Mouse (Mus musculus): Measurements from ENCODE around the gene Vwa1. TPM values are rescaled to one million over a fixed set of nuclear protein-coding genes. Genes with fewer than 3 reads are reported as not detected.

The Vwa1 gene
- total RNA-seq, 1 experiment from 2014 or later = 3.7 TPM

DNA sequence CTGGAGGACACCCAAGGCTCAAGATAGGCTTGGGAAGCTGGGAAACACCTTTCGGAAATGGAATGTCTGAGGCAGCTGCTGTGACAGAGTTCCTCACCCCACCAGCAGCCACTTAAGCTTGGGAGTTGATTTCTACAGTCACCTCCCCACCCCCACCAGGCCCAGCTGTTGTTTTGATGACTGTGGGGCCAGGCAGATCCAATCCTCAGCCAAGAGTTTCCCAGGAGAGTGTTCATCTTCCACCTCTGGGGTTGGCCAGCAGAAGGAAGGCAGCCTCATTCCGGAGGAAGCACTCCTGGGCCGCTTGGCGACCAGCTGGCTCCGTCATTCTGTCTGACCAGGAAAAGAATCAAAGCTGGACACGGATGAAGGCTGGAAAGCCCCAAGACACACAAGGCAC, 6.4 kb upstream of the Vwa1 start:
- DNase-seq = peak; percentile 37

DNA sequence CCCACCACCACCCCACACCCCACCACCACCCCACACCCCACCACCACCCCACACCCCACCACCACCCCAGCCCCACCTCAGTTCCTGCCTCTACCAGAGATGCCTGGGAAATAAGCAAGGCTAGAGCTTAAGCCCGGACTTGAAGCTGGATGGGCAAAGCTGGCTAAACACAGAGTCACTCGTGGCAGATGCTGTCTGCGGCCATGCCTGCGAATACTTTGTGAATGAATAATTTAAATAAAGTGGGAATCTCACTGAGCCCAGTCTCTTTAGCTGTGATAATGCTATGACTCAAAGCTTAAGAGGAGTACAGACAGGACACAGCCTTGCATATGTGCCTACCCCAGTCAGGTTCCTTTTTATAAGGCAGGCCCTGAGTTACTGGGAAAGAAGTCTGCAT, 5.0 kb upstream of the Vwa1 start:
- no peak for DNase-seq

DNA sequence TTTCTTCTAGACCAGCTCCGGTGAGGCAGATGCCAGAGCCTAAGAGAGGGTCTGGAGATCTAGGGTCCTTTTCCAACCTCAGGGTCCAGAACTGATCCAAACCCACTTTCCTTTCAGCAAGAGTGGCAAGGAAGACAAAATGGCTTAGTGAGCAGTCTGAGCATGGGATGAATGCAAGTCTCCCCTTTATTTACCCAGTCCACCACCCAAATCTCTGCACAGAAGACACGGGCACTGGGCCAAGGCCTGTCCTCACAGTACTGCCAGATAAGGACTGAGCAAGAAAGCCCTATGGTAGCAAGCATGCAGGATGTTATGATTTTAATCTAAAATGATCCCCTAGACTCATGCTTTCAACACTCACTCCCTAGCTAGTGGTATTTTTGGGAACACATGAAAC, 3.3 kb upstream of the Vwa1 start:
- DNase-seq = peak; percentile 45

DNA sequence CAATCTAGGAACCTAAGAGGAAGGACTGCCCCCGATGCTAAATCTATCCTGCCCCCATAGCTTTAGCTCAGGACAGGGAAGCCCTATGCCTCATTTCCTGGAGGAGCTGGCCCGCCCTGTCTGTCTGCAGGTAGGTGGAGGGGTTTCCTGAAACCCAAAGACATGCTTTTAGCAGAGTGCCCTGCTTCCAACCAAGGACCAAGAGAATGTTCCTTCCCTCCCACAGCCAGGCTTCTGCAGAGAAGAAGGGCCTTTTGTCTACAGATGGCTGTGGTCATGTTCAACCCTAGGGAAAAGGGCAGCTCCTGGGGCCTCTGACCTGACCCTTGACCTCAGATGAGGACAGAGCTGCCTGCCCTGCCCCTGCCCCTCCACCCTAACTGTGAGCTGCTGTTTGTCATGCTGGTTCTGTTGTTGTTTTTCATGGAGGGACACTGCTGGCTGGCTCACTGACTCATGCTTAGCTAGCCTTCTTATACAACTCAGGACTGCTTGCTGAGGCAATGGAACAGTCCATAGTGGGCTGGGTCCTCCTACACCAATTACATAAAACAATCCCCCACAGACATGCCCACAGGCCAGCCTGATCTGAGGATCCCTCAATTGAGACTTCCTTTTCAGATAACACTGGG, 2.3 kb upstream of the Vwa1 start:
- DNase-seq = no peak

DNA sequence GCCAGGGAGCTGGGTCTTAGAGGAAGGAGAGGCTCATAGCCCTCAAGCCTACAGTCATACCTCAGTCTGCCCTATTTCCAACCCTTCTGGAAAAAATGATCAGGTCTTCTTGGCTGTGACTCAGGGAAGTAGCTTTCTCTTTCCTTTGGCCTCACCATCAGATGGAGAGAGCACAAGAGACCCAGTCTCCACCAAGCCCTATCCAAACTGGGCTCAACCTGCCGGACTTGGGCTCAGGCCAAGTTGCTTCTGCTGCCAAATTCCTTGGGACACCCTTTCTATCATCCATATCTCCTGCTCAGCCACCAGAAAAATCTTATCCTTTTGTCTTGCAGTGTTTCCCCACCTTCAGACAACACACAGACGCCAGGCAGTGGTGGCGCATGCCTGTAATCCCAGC, 1.4 kb upstream of the Vwa1 start:
- peak; percentile 54 for DNase-seq

DNA sequence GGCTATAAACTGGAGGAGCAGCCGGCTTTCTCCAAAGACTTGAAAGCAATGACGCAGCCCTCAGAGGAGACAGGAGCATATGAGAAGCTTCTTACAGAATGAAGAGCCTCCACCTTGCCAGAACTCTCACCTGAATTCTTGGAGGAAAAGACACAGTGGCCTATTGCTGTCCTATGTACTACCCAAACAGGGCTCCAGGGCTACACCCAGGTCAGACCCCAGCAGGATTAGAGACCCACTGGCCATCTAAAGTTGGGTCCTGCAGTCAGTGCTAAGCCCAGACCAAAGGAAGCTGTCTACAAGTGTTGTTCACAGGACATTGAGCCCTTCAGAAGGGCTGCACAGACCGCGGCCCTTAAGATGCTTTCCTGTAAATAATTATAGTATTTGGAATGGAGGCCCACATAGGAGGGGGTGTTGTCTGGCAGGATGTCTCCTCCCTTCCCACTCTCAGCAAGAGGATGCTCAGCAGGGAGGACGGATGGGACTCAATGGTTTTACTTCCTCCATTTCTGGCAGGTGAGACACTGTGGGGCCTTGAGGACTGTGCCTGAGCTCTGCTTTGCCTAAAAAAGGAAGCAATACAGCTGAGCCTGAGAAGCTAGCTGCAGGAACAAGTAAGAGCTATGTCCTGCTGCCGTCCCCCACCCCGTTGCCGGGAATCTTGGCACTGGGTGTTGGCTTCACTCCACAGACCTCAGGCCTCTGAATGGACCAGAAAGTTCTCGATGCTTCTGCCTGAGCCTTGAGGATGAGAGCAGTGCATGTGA, 658 bp upstream of the Vwa1 start:
- peak; percentile 41 for DNase-seq

DNA sequence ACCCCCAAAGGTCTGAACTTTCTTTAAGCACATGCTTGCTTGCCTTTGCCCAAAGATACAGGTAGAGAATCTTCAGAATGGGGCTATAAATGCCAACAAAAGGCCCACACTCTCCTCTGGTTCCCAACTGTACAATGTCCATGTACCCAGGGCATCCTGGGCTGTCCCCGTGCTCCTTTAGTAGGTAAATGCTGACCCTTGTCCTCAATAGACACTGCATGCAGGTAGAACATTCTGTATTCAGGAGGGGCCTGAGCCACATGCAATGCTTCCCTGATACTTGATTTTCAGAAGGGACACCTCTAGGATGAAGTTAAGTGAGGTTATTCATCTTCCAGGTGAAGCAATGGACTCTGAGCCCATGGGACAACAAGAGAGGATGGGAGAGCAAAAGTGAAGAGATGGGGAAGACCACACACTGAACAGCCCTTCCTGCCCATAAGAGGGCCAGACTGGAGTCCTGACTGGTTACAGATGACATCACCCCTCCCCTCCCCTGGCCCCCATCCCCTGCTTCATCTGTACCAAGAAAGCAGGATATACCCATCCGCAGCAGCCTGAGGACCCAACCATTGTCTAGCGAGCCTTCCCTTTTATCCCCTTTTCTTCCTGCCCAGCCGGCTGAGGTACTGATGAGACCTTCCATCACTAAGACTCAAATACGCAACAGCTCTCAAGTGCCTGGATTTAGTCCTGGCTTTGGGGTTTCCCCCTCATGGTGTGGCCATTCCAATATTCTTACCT, 991 bp downstream of the Vwa1 start:
- DNase-seq = no peak

DNA sequence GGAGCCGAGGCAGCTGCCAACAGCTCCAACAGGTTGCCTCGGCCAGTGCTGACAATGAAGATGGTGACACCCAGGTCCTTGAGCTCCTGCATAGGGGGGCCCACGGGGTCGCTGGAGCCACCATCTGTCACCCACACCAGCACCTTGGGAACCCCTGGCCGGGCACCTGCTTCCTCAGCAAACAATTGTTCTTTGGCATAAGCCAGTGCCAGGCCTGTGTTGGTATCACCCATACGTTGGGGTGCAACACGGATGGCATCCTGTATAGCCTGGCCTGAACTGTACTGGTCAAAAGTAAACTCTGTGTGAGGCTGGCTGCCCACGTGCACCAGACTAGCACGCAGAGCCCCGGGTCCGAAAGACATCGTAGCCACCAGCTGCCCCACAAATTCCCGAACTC, 1.7 kb downstream of the Vwa1 start:
- DNase-seq = no peak

DNA sequence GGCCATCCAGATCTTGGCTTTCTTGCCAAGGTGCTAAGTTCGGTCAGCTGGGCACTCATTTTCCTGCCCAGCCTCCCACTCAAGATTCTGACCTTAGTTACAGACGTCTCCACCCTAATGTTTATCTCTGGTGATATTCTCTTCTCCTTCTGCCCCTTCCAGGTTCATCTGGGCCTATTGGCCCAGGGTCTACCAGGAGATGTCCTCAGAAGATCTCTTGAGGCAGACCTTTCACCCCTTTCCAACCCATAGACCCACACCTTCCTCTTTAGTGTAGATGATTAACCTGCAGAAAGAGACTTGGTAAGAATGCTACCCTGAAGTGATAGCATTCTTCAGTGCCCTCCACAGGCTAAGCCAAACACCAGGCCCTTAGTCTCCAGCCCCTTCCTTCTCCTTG, 2.8 kb downstream of the Vwa1 start:
- DNase-seq = no peak

DNA sequence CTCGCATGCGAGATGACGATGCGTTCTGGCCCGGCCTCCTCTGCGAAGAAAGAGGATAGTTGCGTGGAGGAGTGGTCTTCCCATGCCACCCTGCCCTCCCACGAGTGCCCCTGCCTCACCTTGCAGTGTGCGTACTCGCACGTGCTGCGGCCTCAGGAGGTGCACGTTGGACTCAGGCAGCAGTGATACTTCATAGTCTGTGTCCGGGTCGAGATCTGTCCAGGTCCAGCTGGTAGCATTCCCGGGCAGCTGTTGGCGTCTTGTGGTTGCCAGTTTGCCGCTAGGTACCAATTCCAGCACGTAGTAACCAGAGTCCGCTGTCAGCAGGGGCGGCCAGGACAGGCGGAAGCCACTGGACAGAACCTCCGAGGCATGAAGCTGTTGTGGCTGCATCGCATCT, 3.9 kb downstream of the Vwa1 start:
- no peak for DNase-seq

DNA sequence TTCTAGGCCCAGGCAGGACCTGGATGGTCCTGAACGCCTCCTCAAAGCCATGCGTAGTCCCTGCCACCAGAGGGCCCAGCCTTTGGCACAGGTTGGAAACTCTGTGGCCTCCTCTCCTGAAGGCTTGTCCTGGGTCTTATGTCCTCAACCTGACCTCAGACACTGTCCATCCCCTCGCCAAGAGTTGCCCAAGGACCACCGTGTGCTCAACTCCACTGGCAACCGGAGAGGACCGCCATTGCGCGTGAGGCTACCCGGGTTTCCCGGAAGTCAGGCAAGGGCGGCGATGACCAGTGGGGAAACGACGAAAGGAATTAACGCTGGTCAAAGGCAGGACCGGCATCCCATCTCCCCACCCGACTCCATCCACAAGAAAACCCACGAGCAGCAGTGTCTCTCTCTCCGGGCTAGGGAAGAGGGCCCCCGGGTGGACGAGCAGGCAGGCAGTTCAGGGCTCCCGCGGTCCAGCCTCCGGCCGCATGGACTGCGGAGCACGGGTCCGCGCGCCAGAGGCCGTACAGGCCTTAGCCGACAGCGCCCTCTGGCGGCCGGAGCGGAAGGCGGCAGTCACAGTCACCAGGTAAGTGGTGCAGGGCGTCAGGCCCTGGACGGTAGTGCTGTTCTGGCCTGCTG, 4.5 kb downstream of the Vwa1 start:
- DNase-seq = peak; percentile 93

DNA sequence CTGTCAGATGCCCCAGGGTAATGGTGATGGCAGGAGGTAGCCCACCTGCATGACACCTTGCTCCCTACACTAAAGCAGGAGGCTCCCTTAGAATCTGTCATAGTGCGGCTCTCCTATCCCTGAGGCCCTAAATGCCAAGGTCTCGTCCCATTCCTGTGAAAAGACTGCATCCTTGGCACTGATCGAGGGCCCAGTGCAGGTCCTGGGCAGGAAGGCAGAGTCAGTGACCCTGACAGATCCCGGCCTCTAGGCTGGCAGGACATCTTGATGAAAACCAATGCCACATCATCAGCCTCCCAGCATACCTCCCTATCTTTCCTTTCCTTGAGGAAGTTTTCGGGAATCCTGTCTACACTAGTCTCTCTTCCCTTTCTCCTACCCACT, 5.0 kb downstream of the Vwa1 start:
- no peak for DNase-seq

DNA sequence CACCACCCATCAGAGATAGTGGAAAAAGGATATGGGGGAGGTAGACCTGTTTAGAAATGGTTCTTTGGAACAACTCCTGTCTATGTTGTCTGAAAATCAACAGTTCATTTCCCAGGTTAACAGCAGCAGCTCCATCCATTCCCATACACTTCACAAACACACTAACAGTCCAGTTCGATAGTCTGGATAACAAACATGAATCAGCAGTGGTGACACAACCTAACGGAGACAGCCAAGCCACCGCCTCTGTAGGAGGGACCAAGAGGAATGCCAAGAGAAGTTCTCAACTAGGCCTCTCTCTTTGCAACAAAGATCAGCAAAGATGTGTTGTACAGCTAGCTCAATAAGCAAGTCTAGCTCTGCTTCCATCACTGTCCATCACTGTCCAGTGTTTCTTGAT, 12.1 kb downstream of the Vwa1 start:
- DNase-seq = no peak

DNA sequence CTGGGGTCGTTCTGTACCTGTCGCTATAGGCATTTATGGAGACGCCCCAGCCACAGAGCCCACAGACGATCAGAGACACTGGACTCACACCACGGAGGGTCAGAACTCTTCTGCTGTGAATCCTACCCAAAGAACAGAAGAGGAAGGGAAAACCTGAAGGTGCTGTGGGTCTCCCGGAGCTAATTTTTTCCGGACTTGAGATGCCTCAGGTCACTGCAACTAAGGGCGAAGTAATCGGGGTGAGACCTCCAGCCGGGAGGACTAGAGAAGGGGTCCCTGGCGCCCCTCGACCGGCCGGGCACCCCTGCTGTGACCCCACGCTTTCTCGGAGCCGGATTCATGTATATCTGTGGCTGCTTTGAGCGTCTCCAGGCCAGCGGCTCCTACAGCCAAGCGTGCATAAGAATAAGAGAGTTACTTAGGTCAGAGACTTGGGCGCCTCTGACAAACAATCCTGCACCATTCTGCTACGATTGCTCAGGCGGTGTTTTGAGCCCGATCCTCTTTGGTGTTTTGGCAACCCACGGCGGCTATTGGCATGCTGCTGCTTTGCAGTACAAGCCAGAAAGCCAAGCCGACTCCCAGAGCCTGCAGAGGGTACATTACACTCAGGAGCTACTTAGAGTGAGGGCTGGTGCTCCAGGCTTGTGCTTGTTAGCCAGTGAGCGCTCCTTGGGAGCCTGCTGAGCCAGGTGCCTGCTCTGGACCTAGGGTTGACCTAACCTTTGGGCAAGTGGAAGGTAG, 13.0 kb downstream of the Vwa1 start:
- no peak for DNase-seq

DNA sequence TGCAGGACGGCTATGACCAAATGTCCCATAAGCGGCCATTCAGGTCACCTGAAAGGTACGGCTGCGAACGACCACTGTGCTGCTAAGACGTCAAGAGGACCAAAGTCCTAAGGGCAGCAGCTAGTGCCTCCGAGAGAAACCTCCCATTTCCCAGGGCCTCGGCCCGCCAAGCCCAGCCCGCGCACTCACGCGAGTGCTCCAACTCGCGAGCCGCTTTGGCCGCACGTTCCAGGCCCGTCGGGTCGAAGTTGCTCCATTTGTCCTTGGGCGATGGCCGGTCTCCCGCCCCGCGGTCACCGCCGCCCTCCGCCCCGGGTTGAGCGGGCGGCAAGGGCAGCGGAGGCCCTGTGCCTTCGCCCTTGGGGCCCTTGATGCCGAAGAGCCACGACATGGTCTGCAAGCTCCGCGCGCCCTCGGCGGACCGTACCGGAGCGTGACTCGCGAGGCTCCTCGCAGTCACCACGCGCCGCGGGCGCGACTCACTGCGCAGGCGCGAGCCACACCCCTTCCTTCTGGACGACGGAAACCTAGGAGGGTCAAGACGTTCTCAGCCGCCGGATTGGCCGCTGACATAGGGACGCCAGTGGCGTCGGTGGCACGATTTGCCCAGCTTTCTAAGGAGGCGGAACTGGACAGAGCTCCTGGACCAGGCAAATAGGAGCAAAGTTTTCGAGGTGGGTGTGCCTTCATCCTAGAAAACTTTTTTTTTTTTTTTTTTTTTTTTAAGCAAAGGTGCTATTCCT, 13.7 kb downstream of the Vwa1 start, which contains the start of gene Atad3a:
TSS of gene Atad3a (minus strand) at position 481 of the 743 bp plus-strand sequence.
- DNase-seq = peak; percentile 96

DNA sequence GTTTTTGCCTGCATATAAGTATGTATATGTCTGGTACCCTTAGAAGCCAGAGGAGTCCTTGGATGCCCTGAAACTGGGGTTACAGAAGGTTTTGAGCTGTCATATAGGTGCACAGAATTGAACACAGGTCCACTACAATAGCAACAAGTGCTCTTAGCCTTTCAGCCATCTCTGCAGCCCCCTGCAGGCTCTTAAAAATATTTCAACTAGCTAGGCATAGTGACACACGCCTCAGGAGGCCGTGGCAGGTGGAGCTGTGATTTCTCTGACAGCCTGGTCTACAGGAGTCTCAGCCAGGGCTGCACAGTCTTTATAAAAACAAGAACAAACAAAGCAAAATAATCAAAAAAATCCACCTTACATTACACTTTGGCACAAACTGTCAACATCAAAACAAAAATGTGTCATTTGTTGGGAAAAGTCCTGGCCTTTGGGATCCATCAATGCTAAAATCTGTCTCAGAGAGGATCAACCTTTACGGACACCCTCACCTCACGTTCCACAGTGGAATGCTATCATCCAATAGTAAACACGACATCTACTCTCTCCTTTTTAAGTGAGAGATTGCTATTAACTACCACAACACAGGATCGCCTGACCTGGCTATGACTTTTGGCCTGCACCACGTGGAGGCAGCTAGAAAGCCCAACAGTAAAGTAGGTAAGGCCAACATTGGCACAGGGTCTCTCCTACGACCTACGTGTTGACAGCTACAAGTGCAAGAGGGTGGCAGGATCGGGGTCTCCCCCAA, 14.5 kb downstream of the Vwa1 start:
- no peak for DNase-seq

DNA sequence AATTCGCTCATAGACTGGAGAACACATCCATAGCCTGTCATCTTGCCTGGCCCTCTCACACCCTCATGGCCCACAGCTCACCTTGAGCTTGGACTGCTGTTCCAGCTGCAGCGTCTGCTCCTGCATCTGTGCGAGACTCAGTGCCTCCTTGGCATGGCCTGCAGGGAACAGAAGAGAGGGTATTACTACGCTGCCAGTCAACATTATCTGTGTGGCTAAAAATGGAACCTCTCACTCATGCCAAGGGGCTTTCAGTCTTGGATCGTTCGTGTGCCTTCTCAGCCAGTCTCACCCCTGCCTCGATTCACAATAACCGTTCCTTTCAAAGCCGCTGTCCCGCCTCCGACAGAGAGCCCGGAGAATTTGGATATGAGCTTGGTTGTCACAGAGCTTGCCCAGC, 17.5 kb downstream of the Vwa1 start:
- DNase-seq = no peak

DNA sequence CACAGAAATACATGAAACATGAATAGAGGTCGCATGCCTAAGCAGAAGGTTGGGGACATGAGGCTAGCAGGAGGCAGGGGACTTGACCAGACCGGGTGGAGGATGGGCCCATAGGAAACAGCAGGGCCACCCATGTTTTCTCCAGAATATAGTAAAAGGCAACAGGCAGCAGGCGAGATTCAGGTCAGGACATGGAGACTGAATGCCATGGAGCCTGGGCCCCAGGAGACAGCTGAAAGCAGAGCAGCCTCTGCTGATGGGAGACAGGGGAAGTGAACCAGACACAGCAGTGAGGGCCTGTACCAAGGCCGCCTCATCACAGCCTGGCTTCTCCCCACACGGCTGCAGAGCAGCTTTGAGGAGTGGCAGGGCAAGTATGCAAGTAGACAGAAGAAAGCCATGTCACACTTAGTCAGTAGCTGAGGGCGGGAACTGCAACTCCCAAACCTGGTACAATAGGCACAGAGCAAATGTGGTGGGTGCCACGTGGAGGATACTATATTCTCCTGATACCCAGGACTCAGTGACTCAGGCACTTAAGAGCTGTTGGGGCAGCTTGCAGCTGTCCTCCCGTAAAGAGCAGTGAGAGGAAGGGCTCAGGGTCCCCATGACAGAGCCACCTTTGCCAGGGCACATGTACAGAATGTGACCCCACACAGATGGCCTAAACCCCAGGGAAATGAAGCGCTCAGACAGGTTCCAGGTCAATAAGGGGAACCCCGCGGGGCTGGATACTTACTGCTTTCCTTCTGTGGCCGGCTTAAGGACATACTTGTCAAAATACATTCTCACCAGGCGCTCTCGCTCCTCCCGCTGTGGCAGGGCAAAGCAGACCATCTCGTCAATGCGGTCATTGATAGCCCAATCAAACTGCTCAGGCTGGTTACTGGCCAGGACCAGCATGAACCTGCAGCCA, 27.7 kb downstream of the Vwa1 start:
- DNase-seq = no peak

DNA sequence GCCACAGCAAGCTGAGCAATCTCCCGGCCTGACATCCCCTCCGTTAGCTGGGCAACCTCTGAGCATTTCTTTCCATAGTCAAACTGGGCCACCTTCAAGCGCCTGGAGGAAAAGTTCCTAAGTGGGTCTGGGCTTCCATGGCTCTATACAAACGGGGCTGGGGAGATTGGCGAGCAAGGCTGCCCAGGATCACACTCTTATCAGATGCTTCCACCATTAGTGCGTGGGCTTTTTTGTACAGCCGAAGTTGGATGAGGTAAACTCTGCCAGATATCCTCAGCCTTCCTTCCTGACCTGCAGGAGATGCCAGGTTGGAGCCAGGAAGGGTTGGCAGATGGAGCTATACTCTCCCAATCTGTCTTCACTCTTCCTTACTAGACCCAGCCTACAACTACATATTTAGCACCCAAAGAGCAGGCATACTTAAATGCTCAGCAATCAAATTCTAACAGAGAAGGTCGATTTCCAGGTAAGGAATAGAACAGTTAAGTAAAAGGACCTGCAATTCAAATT, 28.4 kb downstream of the Vwa1 start:
- no peak for DNase-seq
